Mouse (Mus musculus) left cerebral cortex, postnatal 10 days (tissue): Measurements from ENCODE around the gene Ubl7. TPM values are rescaled to one million over a fixed set of nuclear protein-coding genes. Genes with fewer than 3 reads are reported as not detected.

Experiments
- DNase-seq, 2 experiments: peaks; one replicate each; pipeline ENCODE4 v3.0.0; 2021 to 2022; ENCODE audit warnings: low spot score in 2 of 2, mixed read lengths in 1 of 2; ENCODE audit errors: extremely low spot score in 1 of 2
- intact Hi-C: fragments of 180-260 bp; cut with DNase I; formaldehyde crosslinking; loops from one replicate; pipeline ENCODE4 v1.15.1; 2025
- total RNA-seq, 2 experiments: library from RNA; stranded (reverse); gene quantifications; 2 replicates each; pipeline ENCODE4 v1.2.3; 2021

Ubl7 gene
- total RNA-seq, 2 experiments from 2014 or later = 98.2 to 107 TPM

GRCm38 (mm10) chr9:57959886-57960866, 49.4 kb downstream of the Ubl7 start:
- intact Hi-C loops = no loop called here
- no peak for DNase-seq

GRCm38 (mm10) chr9:57961226-57961625, 50.4 kb downstream of the Ubl7 start:
- no peak for DNase-seq
- intact Hi-C loops = no loop called here

GRCm38 (mm10) chr9:57961863-57962778, 51.3 kb downstream of the Ubl7 start:
- DNase-seq = peak in 1 of 2 experiments; percentile 80
- intact Hi-C loops = no loop called here

- intact Hi-C loops = no loop called here
These were observed 52.6 kb downstream of the Ubl7 start for GRCm38 (mm10) chr9:57963249-57963997.

GRCm38 (mm10) chr9:57963998-57964395, 53.2 kb downstream of the Ubl7 start:
- no peak for DNase-seq
- intact Hi-C loops = no loop called here

More at GRCm38 (mm10) chr9:57963249-57963997, 52.6 kb downstream of the Ubl7 start:
- DNase-seq = no peak

GRCm38 (mm10) chr9:57964528-57965250, 53.9 kb downstream of the Ubl7 start:
- intact Hi-C loops = no loop called here
- DNase-seq = no peak

GRCm38 (mm10) chr9:57965281-57966185, 54.8 kb downstream of the Ubl7 start:
- intact Hi-C loops = no loop called here
- DNase-seq = peak in 1 of 2 experiments; percentile 74

GRCm38 (mm10) chr9:57967237-57967960, 56.6 kb downstream of the Ubl7 start:
- DNase-seq = peak; percentile 49 to 75
- intact Hi-C loops = no loop called here

- no peak for DNase-seq
- intact Hi-C loops = no loop called here
These were observed 57.5 kb downstream of the Ubl7 start for GRCm38 (mm10) chr9:57968166-57968771.

- intact Hi-C loops = no loop called here
- no peak for DNase-seq
These were observed 58.2 kb downstream of the Ubl7 start for GRCm38 (mm10) chr9:57968783-57969542.

- intact Hi-C loops = no loop called here
- peak in 1 of 2 experiments; percentile 65 for DNase-seq
These were observed 59.1 kb downstream of the Ubl7 start for GRCm38 (mm10) chr9:57969736-57970495.

- intact Hi-C loops = no loop called here
These were observed 60.6 kb downstream of the Ubl7 start for GRCm38 (mm10) chr9:57971413-57971812.

GRCm38 (mm10) chr9:57972141-57972591, 61.4 kb downstream of the Ubl7 start:
- DNase-seq = no peak
- intact Hi-C loops = no loop called here

More at GRCm38 (mm10) chr9:57971413-57971812, 60.6 kb downstream of the Ubl7 start:
- no peak for DNase-seq

GRCm38 (mm10) chr9:57972776-57973439, 62.1 kb downstream of the Ubl7 start:
- no peak for DNase-seq
- intact Hi-C loops = no loop called here
